Mouse (Mus musculus): ENCODE results near the gene Elf3. TPM values are rescaled to one million over a fixed set of nuclear protein-coding genes. Genes with fewer than 3 reads are reported as not detected.

The Elf3 gene
- polyA plus RNA-seq, 1 experiment from 2014 or later, result 0.67 TPM

DNA sequence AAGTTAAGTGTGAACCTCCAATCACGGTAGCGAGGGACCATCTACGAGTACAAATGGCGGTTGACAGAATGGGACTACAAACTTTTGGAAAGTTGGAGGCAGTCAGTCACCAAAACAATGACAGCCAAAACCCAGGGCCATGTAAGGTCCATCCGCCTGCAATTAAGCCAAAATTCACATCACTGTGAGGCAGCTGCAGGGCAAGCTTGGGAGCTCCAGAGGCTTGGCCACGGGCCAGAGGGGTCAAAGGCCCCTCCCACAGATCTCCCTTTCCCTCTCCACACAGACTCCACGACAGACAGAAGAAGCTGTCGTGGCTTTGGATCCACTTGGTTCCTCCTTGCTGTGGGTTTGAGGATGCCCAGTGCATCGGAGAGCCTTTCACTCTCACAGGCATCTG lies 4.9 kb upstream of the Elf3 start:
- Histone ChIP-seq H3K36me3 (replicated peaks; ENCODE audit: insufficient read depth, low read length) (peaks cover 36% of the 10 kb centered on the region), H3K4me2 (ENCODE audit: low read depth, low read length) (no peak overlapping the region), H3K27ac (ENCODE audit: low read depth) (no peak overlapping the region), H3K9ac (replicated peaks) (no peak overlapping the region), H3K9me3 (ENCODE audit: low read length) (no peaks in the 10 kb centered on the region), H3K4me3 (ENCODE audit: low read depth, low read length) (no peak overlapping the region), H3K4me1 (ENCODE audit: insufficient read depth) (peaks cover 5% of the 10 kb centered on the region), H3K27me3 (ENCODE audit: insufficient read depth, low read length) (no peaks in the 10 kb centered on the region)
- 78% methylated on average over 9 of the region's 9 CpGs for WGBS (ENCODE audit: insufficient replicate concordance)
- TF ChIP-seq EP300 (IDR thresholded peaks at IDR 0.05; ENCODE audit: low read depth), result no peak
- no peak for TF ChIP-seq CTCF (IDR thresholded peaks at IDR 0.05; ENCODE audit: low read depth)
- DNase-seq (no peak), ATAC-seq (no peak)

DNA sequence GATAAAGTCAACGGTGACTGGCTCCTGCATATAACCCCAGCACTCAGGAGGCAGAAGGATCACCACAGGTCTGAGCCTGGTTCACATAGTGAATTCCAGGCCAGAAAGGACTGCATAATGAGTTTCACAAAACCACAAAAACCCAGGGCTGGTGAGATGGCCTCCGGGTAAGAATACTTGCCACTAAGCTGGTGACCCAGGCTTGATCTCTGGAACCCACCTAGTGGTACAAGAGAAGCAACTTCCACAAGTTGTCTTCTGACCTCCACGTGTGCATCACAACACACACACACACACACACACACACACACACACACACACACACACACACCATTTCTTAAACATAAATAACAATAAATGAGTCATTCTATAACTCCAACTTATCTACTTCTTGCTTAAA lies 4.0 kb upstream of the Elf3 start:
- no peaks in the 10 kb centered on the region for H3K27me3 ChIP-seq (ENCODE audit: insufficient read depth, low read length)
- WGBS (ENCODE audit: insufficient replicate concordance), result 59% methylated on average over 3 of the region's 3 CpGs
- no peak overlapping the region for H3K9ac ChIP-seq (replicated peaks)
- TF ChIP-seq CTCF (IDR thresholded peaks at IDR 0.05; ENCODE audit: low read depth), result no peak
- no peak for TF ChIP-seq EP300 (IDR thresholded peaks at IDR 0.05; ENCODE audit: low read depth)
- H3K4me2 ChIP-seq (ENCODE audit: low read depth, low read length), result no peak overlapping the region
- no peak overlapping the region for H3K4me3 ChIP-seq (ENCODE audit: low read depth, low read length)
- peaks cover 5% of the 10 kb centered on the region for H3K4me1 ChIP-seq (ENCODE audit: insufficient read depth)
- H3K36me3 ChIP-seq (replicated peaks; ENCODE audit: insufficient read depth, low read length), result peaks cover 32% of the 10 kb centered on the region
- no peaks in the 10 kb centered on the region for H3K9me3 ChIP-seq (ENCODE audit: low read length)
- DNase-seq (no peak), ATAC-seq (no peak)
- no peak overlapping the region for H3K27ac ChIP-seq (ENCODE audit: low read depth)

DNA sequence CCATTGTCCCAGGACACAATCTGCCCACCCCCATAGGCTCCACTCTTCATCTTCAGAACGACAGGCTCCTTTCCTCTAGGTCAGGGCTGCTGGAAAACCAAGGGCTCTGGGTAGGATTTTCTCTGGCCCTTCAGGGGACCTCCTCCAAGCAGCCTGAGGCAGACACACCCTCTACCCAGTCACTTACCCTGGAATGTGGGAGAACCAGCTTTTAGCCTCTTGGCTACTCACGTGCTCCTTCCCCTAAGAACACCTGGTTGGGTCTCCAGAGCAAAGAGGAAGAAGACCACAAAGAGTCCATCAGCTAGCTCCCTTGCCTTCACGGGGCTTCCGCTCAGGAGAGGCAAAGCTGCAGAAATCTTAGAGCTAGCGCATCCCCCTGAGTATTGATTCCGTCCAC lies 2.6 kb upstream of the Elf3 start:
- H3K4me3 ChIP-seq (ENCODE audit: low read depth, low read length), result no peak overlapping the region
- WGBS (ENCODE audit: insufficient replicate concordance), result 66% methylated on average over 6 of the region's 6 CpGs
- ATAC-seq, result no peak
- no peak overlapping the region for H3K9ac ChIP-seq (replicated peaks)
- DNase-seq, result no peak
- no peaks in the 10 kb centered on the region for H3K9me3 ChIP-seq (ENCODE audit: low read length)
- TF ChIP-seq CTCF (IDR thresholded peaks at IDR 0.05; ENCODE audit: low read depth), result no peak
- no peak for TF ChIP-seq EP300 (IDR thresholded peaks at IDR 0.05; ENCODE audit: low read depth)
- H3K36me3 ChIP-seq (replicated peaks; ENCODE audit: insufficient read depth, low read length), result peaks cover 28% of the 10 kb centered on the region
- no peaks in the 10 kb centered on the region for H3K27me3 ChIP-seq (ENCODE audit: insufficient read depth, low read length)
- peaks cover 5% of the 10 kb centered on the region for H3K4me1 ChIP-seq (ENCODE audit: insufficient read depth)
- H3K4me2 ChIP-seq (ENCODE audit: low read depth, low read length), result no peak overlapping the region
- H3K27ac ChIP-seq (ENCODE audit: low read depth), result no peak overlapping the region

DNA sequence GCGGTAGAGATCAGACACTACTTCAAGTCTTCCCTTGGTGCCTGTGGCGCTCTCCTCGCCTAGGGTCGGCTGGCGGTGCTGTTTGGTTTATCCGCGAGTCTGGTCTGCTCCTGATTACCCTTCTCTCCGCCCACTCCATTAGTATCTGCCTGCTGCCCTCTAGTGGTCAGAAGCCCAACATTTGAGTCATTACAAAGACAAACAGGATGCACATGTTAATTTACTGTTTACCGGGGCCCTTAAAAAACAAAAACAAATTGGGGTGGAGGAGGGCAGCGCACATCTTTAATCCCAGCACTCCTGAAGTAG lies 714 bp upstream of the Elf3 start:
- peak overlapping the region; percentile 70 for H3K4me2 ChIP-seq (ENCODE audit: low read depth, low read length)
- H3K36me3 ChIP-seq (replicated peaks; ENCODE audit: insufficient read depth, low read length), result peaks cover 12% of the 10 kb centered on the region
- no peaks in the 10 kb centered on the region for H3K9me3 ChIP-seq (ENCODE audit: low read length)
- peak; percentile 92 for TF ChIP-seq CTCF (IDR thresholded peaks at IDR 0.05; ENCODE audit: low read depth)
- no peak for TF ChIP-seq EP300 (IDR thresholded peaks at IDR 0.05; ENCODE audit: low read depth)
- 0 out of 2 replicates have a peak overlapping the region, but pooled peaks have one; percentile 16 for H3K27ac ChIP-seq (ENCODE audit: low read depth)
- H3K4me3 ChIP-seq (ENCODE audit: low read depth, low read length), result peak overlapping the region; percentile 31
- no peaks in the 10 kb centered on the region for H3K27me3 ChIP-seq (ENCODE audit: insufficient read depth, low read length)
- H3K4me1 ChIP-seq (ENCODE audit: insufficient read depth), result peaks cover 5% of the 10 kb centered on the region
- H3K9ac ChIP-seq (replicated peaks), result peak overlapping the region; percentile 50
- WGBS (ENCODE audit: insufficient replicate concordance), result under 1% methylated on average over 10 of the region's 10 CpGs
- DNase-seq (peak; percentile 84), ATAC-seq (peak; percentile 64)

DNA sequence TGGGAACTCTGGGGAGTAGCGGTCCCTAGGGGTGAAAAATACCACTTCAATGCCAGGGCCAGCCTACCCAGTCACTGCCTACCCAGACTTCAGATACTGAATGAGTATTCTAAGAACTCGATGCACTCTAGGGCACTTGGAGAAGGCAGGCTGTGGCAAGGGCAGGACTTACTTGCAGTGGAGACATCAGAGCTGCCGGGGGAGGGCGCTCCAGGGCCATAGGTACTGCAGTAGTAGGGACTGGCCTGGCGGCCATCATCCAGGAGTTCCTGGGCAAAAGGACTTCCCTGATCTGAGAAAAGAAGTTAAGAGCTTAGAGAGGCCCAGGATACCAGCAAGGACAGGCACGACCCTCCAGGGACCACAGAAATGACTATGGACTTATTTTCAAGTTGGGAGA lies 2.1 kb downstream of the Elf3 start:
- no peak for DNase-seq
- no peak overlapping the region for H3K27ac ChIP-seq (ENCODE audit: low read depth)

DNA sequence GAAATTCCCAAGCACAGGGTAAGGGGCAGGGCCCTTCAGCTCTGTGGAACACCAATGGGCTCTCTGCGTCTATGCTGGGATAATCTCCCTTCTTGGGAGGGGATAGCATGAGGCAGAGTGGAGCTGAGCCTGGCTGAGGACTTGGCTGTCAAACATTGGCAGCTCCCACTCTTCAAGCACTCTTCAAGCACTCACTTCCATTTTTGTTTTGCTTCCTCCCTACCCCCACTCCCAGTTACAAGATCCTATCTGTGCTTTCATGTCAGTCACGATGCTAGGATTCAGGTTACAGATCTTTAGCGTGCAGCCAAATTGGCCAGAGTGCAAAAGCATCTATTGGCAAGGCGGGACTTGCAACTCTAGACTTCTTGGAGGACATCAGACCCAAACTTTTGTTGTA lies 5.5 kb downstream of the Elf3 start:
- Histone ChIP-seq H3K4me3 (ENCODE audit: low read depth, low read length) (no peak overlapping the region), H3K9ac (replicated peaks) (no peak overlapping the region), H3K4me1 (ENCODE audit: insufficient read depth) (peaks cover 23% of the 10 kb centered on the region), H3K27me3 (ENCODE audit: insufficient read depth, low read length) (no peaks in the 10 kb centered on the region), H3K4me2 (ENCODE audit: low read depth, low read length) (no peak overlapping the region), H3K36me3 (replicated peaks; ENCODE audit: insufficient read depth, low read length) (no peaks in the 10 kb centered on the region), H3K9me3 (ENCODE audit: low read length) (no peaks in the 10 kb centered on the region), H3K27ac (ENCODE audit: low read depth) (no peak overlapping the region)
- WGBS (ENCODE audit: insufficient replicate concordance), result 45% methylated on average over 4 of the region's 4 CpGs
- DNase-seq (no peak), ATAC-seq (no peak)
- TF ChIP-seq CTCF (IDR thresholded peaks at IDR 0.05; ENCODE audit: low read depth), result no peak
- TF ChIP-seq EP300 (IDR thresholded peaks at IDR 0.05; ENCODE audit: low read depth), result no peak

More for the DNA sequence above, 2.1 kb downstream of the Elf3 start:
- H3K9ac ChIP-seq (replicated peaks), result no peak overlapping the region
- no peaks in the 10 kb centered on the region for H3K9me3 ChIP-seq (ENCODE audit: low read length)
- no peak for ATAC-seq
- no peak overlapping the region for H3K4me3 ChIP-seq (ENCODE audit: low read depth, low read length)
- no peaks in the 10 kb centered on the region for H3K36me3 ChIP-seq (replicated peaks; ENCODE audit: insufficient read depth, low read length)
- peaks cover 10% of the 10 kb centered on the region for H3K4me1 ChIP-seq (ENCODE audit: insufficient read depth)
- TF ChIP-seq EP300 (IDR thresholded peaks at IDR 0.05; ENCODE audit: low read depth) (no peak), CTCF (IDR thresholded peaks at IDR 0.05; ENCODE audit: low read depth) (0 out of 2 replicates have a peak, but pooled peaks have one; percentile 11)
- H3K4me2 ChIP-seq (ENCODE audit: low read depth, low read length), result no peak overlapping the region
- WGBS (ENCODE audit: insufficient replicate concordance), result 74% methylated on average over 6 of the region's 6 CpGs
- no peaks in the 10 kb centered on the region for H3K27me3 ChIP-seq (ENCODE audit: insufficient read depth, low read length)

DNA sequence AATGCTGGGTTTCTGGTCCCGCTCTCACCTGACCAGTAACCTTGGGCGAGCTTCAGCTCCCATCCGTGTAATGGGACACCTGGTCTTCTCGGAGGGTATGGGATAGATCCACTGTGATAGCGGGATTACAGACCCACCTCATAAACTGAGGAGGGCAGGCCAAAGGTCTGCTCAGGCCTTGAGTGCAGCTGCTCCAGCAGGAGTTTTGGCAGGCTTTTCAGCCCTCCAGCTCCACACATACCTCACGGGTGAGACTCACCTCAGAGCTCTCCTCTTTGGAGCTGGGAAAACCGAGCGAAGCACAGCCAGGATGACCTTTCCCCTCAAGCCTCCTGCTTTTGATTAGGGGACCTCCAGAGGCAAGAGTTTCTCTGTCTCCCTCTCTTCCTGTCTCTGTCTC lies 7.0 kb downstream of the Elf3 start:
- Histone ChIP-seq H3K36me3 (replicated peaks; ENCODE audit: insufficient read depth, low read length) (no peaks in the 10 kb centered on the region), H3K4me2 (ENCODE audit: low read depth, low read length) (no peak overlapping the region), H3K9me3 (ENCODE audit: low read length) (no peaks in the 10 kb centered on the region), H3K4me1 (ENCODE audit: insufficient read depth) (peaks cover 23% of the 10 kb centered on the region), H3K27ac (ENCODE audit: low read depth) (no peak overlapping the region), H3K4me3 (ENCODE audit: low read depth, low read length) (no peak overlapping the region), H3K9ac (replicated peaks) (no peak overlapping the region), H3K27me3 (ENCODE audit: insufficient read depth, low read length) (no peaks in the 10 kb centered on the region)
- ATAC-seq (no peak), DNase-seq (no peak)
- WGBS (ENCODE audit: insufficient replicate concordance), result 81% methylated on average over 8 of the region's 8 CpGs
- TF ChIP-seq EP300 (IDR thresholded peaks at IDR 0.05; ENCODE audit: low read depth), result no peak
- no peak for TF ChIP-seq CTCF (IDR thresholded peaks at IDR 0.05; ENCODE audit: low read depth)
